In genomic region chr9:107633091-107633660, GRCm38 (mm10) we compare ENCODE assay signal across 8 mouse cellular contexts. TPM values are rescaled to one million over a fixed set of nuclear protein-coding genes. Genes with fewer than 3 reads are reported as not detected.
A peak's percentile ranks its signal among the peaks of the same experiment; 100 is the strongest.
DNase-seq lines count a peak whose midpoint lies in the region; ATAC-seq and TF ChIP-seq lines count a peak whose summit lies in the region.

No protein-coding gene starts in this region.

- WGBS in forebrain, embryonic 12.5 days, result under 1% methylated on average over 33 of the region's 33 CpGs
- 2% methylated on average over 33 of the region's 33 CpGs for WGBS in heart, postnatal 0 days
- 1% methylated on average over 33 of the region's 33 CpGs for WGBS in neural tube, embryonic 12.5 days

- H3K27ac ChIP-seq in forebrain, embryonic 12.5 days, result peak overlapping the region; percentile 100
- peak overlapping the region; percentile 94 for H3K27ac ChIP-seq in heart, postnatal 0 days (ENCODE audit: low read depth)
- peak overlapping the region; percentile 96 for H3K27ac ChIP-seq in neural tube, embryonic 12.5 days

- peaks cover 9% of the 10 kb centered on the region; the same call in 1 of the 2 replicates for H3K36me3 ChIP-seq in forebrain, embryonic 12.5 days (replicated peaks)
- H3K36me3 ChIP-seq in heart, postnatal 0 days (replicated peaks; ENCODE audit: control insufficient read depth, insufficient read depth, low read length), result 0 out of 2 replicates have a peak, but pooled peaks cover 6% of the 10 kb centered on the region
- peaks cover 6% of the 10 kb centered on the region; the same call in 1 of the 2 replicates for H3K36me3 ChIP-seq in neural tube, embryonic 12.5 days

- DNase-seq in CD8-positive naive resting alpha-beta T cell, adult 2 months (ENCODE audit: low read depth in 2 of 2, low spot score in 2 of 2), result peak; percentile 75 to 83
- peak; percentile 87 for DNase-seq in brain, adult 2 months (ENCODE audit: low read depth, low spot score)
- DNase-seq in heart, postnatal 0 days (ENCODE audit: low spot score), result peak; percentile 88
- peak; percentile 84 to 87 for DNase-seq in kidney, postnatal 36 days
- peak; percentile 88 to 91 for DNase-seq in lung, adult 18-20 months
- peak; percentile 81 for DNase-seq in testis, postnatal 10 days (ENCODE audit: low spot score)

- ATAC-seq in forebrain, embryonic 12.5 days (ENCODE audit: low FRiP score), result peak; percentile 7; the same call in 1 of the 2 replicates
- ATAC-seq in heart, postnatal 0 days (ENCODE audit: insufficient read depth, low read depth), result peak; percentile 45
- no peak for ATAC-seq in neural tube, embryonic 12.5 days (ENCODE audit: low FRiP score, low read depth)

- no peak; the same call in 1 of the 2 replicates for TF ChIP-seq EP300 in heart, postnatal 0 days (IDR thresholded peaks at IDR 0.05; ENCODE audit: low read depth)

- peaks cover 88% of the 10 kb centered on the region for H3K4me1 ChIP-seq in forebrain, embryonic 12.5 days
- peaks cover 38% of the 10 kb centered on the region for H3K4me1 ChIP-seq in heart, postnatal 0 days (ENCODE audit: control insufficient read depth, insufficient read depth)
- H3K4me1 ChIP-seq in neural tube, embryonic 12.5 days, result peaks cover 89% of the 10 kb centered on the region

- no peaks in the 10 kb centered on the region for H3K9me3 ChIP-seq in forebrain, embryonic 12.5 days
- H3K9me3 ChIP-seq in heart, postnatal 0 days (replicated peaks; ENCODE audit: control insufficient read depth, low read length), result no peaks in the 10 kb centered on the region
- no peaks in the 10 kb centered on the region for H3K9me3 ChIP-seq in neural tube, embryonic 12.5 days

- peak overlapping the region; percentile 99 for H3K4me2 ChIP-seq in forebrain, embryonic 12.5 days
- H3K4me2 ChIP-seq in heart, postnatal 0 days (ENCODE audit: low read depth, low read length), result peak overlapping the region; percentile 80
- peak overlapping the region; percentile 99 for H3K4me2 ChIP-seq in neural tube, embryonic 12.5 days (replicated peaks)

- peak overlapping the region; percentile 94 for H3K4me3 ChIP-seq in forebrain, embryonic 12.5 days (replicated peaks)
- H3K4me3 ChIP-seq in heart, postnatal 0 days (ENCODE audit: low read depth, low read length), result peak overlapping the region; percentile 85
- peak overlapping the region; percentile 90 for H3K4me3 ChIP-seq in neural tube, embryonic 12.5 days

- no peaks in the 10 kb centered on the region for H3K27me3 ChIP-seq in forebrain, embryonic 12.5 days
- H3K27me3 ChIP-seq in heart, postnatal 0 days (ENCODE audit: control insufficient read depth, insufficient read depth, low read length), result no peaks in the 10 kb centered on the region
- no peaks in the 10 kb centered on the region for H3K27me3 ChIP-seq in neural tube, embryonic 12.5 days (replicated peaks)

- no peak for TF ChIP-seq CTCF in heart, postnatal 0 days (IDR thresholded peaks at IDR 0.05; ENCODE audit: low read depth)

- peak overlapping the region; percentile 94 for H3K9ac ChIP-seq in forebrain, embryonic 12.5 days
- peak overlapping the region; percentile 89 for H3K9ac ChIP-seq in heart, postnatal 0 days (replicated peaks; ENCODE audit: low read depth, low read length)
- peak overlapping the region; percentile 93 for H3K9ac ChIP-seq in neural tube, embryonic 12.5 days

RNA-seq across cellular contexts. Expression of gene Gnai2, which starts 2.0 kb away (rescaled TPM):
- 570 and 587 TPM in 2 replicates for polyA plus RNA-seq in forebrain, embryonic 12.5 days (2016; fragmentation: Nextera tagmentation; extraction: Ambion mirVana)
- 472 and 473 TPM in 2 replicates for total RNA-seq in heart, postnatal 0 days (2014; rRNA removed; ENCODE audit: low replicate concordance)
- 291 and 295 TPM in 2 replicates for polyA plus RNA-seq in heart, postnatal 0 days (2015; fragmentation: Nextera tagmentation; extraction: Ambion mirVana)
- polyA plus RNA-seq in neural tube, embryonic 12.5 days (2016; fragmentation: Nextera tagmentation; extraction: Ambion mirVana), result 465 and 488 TPM in 2 replicates

RNA-seq across cellular contexts. Expression of gene Sema3b, which starts 24.1 kb away (rescaled TPM):
- polyA plus RNA-seq in forebrain, embryonic 12.5 days (2016; fragmentation: Nextera tagmentation; extraction: Ambion mirVana), result 1.7 and 2.6 TPM in 2 replicates
- 21.0 and 34.9 TPM in 2 replicates for total RNA-seq in heart, postnatal 0 days (2014; rRNA removed; ENCODE audit: low replicate concordance)
- polyA plus RNA-seq in heart, postnatal 0 days (2015; fragmentation: Nextera tagmentation; extraction: Ambion mirVana), result 8.9 and 9.1 TPM in 2 replicates
- 4.7 and 4.8 TPM in 2 replicates for polyA plus RNA-seq in neural tube, embryonic 12.5 days (2016; fragmentation: Nextera tagmentation; extraction: Ambion mirVana)

RNA-seq across cellular contexts. Expression of gene Slc38a3, which starts 36.2 kb away (rescaled TPM):
- polyA plus RNA-seq in forebrain, embryonic 12.5 days (2016; fragmentation: Nextera tagmentation; extraction: Ambion mirVana), result 8.5 and 10.6 TPM in 2 replicates
- total RNA-seq in heart, postnatal 0 days (2014; rRNA removed; ENCODE audit: low replicate concordance), result 8.9 and 16.9 TPM in 2 replicates
- 2.7 and 4.0 TPM in 2 replicates for polyA plus RNA-seq in heart, postnatal 0 days (2015; fragmentation: Nextera tagmentation; extraction: Ambion mirVana)
- 12.8 and 14.1 TPM in 2 replicates for polyA plus RNA-seq in neural tube, embryonic 12.5 days (2016; fragmentation: Nextera tagmentation; extraction: Ambion mirVana)

RNA-seq across cellular contexts. Expression of gene Ifrd2, which starts 45.7 kb away (rescaled TPM):
- polyA plus RNA-seq in forebrain, embryonic 12.5 days (2016; fragmentation: Nextera tagmentation; extraction: Ambion mirVana), result 22.1 and 26.3 TPM in 2 replicates
- total RNA-seq in heart, postnatal 0 days (2014; rRNA removed; ENCODE audit: low replicate concordance), result 22.3 and 31.2 TPM in 2 replicates
- 28.6 and 33.6 TPM in 2 replicates for polyA plus RNA-seq in heart, postnatal 0 days (2015; fragmentation: Nextera tagmentation; extraction: Ambion mirVana)
- polyA plus RNA-seq in neural tube, embryonic 12.5 days (2016; fragmentation: Nextera tagmentation; extraction: Ambion mirVana), result 20.6 and 23.3 TPM in 2 replicates

RNA-seq across cellular contexts. Expression of gene Gnat1, which starts 46.3 kb away (rescaled TPM):
- polyA plus RNA-seq in forebrain, embryonic 12.5 days (2016; fragmentation: Nextera tagmentation; extraction: Ambion mirVana), result 1.7 and 2.1 TPM in 2 replicates
- total RNA-seq in heart, postnatal 0 days (2014; rRNA removed; ENCODE audit: low replicate concordance), result not detected in 2 replicates
- 0.25 and 0.33 TPM in 2 replicates for polyA plus RNA-seq in heart, postnatal 0 days (2015; fragmentation: Nextera tagmentation; extraction: Ambion mirVana)
- polyA plus RNA-seq in neural tube, embryonic 12.5 days (2016; fragmentation: Nextera tagmentation; extraction: Ambion mirVana), result 1.3 and 2.3 TPM in 2 replicates
